Mouse (Mus musculus) common myeloid progenitor, adult 5-6 weeks (primary cell): ENCODE data around the gene Sdhb. TPM values are rescaled to one million over a fixed set of nuclear protein-coding genes. Genes with fewer than 3 reads are reported as not detected.

Source experiments
- ATAC-seq: replicated peaks from 2 replicates; pipeline ENCODE4 v1.8.0; 2016; ENCODE audit warnings: low read depth, mild to moderate bottlenecking, moderate TSS enrichment, inconsistent platforms; ENCODE audit not compliant: poor library complexity, severe bottlenecking
- total RNA-seq: library from RNA; stranded (forward); fragments of 200-1000, 187-1606 nt; gene quantifications from 2 replicates; pipeline ENCODE4 v1.2.3, GENCODE M21; 2017

Sdhb gene
- total RNA-seq, 1 experiment from 2014 or later: 115 TPM

- no peak for ATAC-seq
These were observed 49.1 kb downstream of the Sdhb start, which contains the start of gene Mfap2 for GRCm38 (mm10) chr4:141010118-141010517. Gene Mfap2, plus strand, starts transcription at chr4:141010418.

- no peak for ATAC-seq
These were observed 49.5 kb downstream of the Sdhb start for GRCm38 (mm10) chr4:141010526-141010925.

GRCm38 (mm10) chr4:141010941-141011429 is 50.0 kb downstream of the Sdhb start:
- ATAC-seq: no peak

GRCm38 (mm10) chr4:141011556-141012328 is 50.7 kb downstream of the Sdhb start:
- ATAC-seq: no peak

- no peak for ATAC-seq
These were observed 51.6 kb downstream of the Sdhb start for GRCm38 (mm10) chr4:141012558-141012957.

GRCm38 (mm10) chr4:141014114-141014513 is 53.1 kb downstream of the Sdhb start:
- no peak for ATAC-seq

GRCm38 (mm10) chr4:141014856-141015255 is 53.9 kb downstream of the Sdhb start:
- ATAC-seq: no peak

GRCm38 (mm10) chr4:141015356-141015755 is 54.4 kb downstream of the Sdhb start:
- no peak for ATAC-seq

- ATAC-seq: no peak
These were observed 55.3 kb downstream of the Sdhb start for GRCm38 (mm10) chr4:141016311-141016710.

- no peak for ATAC-seq
These were observed 56.8 kb downstream of the Sdhb start for GRCm38 (mm10) chr4:141017657-141018436.

GRCm38 (mm10) chr4:141020220-141020619 is 59.2 kb downstream of the Sdhb start:
- no peak for ATAC-seq

GRCm38 (mm10) chr4:141020811-141021613 is 60.0 kb downstream of the Sdhb start:
- ATAC-seq: no peak

GRCm38 (mm10) chr4:141021614-141021929 is 60.6 kb downstream of the Sdhb start:
- ATAC-seq: no peak

GRCm38 (mm10) chr4:141024052-141024451 is 63.0 kb downstream of the Sdhb start:
- no peak for ATAC-seq

GRCm38 (mm10) chr4:141024992-141025391 is 64.0 kb downstream of the Sdhb start:
- ATAC-seq: no peak

Other genes starting within 250 kb of the Sdhb start
- not detected in 2 replicates for gene Padi6, start 218.6 kb upstream of the Sdhb start, total RNA-seq
- gene Padi4, start 187.0 kb upstream of the Sdhb start, total RNA-seq: 4.1 and 7.3 TPM in 2 replicates
- 0.19 and 0.32 TPM in 2 replicates for gene Padi3, start 150.6 kb upstream of the Sdhb start, total RNA-seq
- not detected in 2 replicates for gene Padi1, start 115.4 kb upstream of the Sdhb start, total RNA-seq
- 14.5 and 17.0 TPM in 2 replicates for gene Padi2, start 54.9 kb upstream of the Sdhb start, total RNA-seq
- 33.6 and 63.3 TPM in 2 replicates for gene Atp13a2, start 25.7 kb downstream of the Sdhb start, total RNA-seq
- gene Mfap2, start 49.2 kb downstream of the Sdhb start, total RNA-seq: not detected in 2 replicates
- 4.3 and 9.3 TPM in 2 replicates for gene Crocc, start 99.3 kb downstream of the Sdhb start, total RNA-seq
- gene Necap2, start 117.2 kb downstream of the Sdhb start, total RNA-seq: 60.3 and 78.8 TPM in 2 replicates
- not detected in 2 replicates for gene Spata21, start 127.1 kb downstream of the Sdhb start, total RNA-seq
- gene Szrd1, start 178.6 kb downstream of the Sdhb start, total RNA-seq: 40.1 and 47.4 TPM in 2 replicates
- gene Fbxo42, start 186.7 kb downstream of the Sdhb start, total RNA-seq: 10.4 and 13.2 TPM in 2 replicates